Mouse (Mus musculus) midbrain, postnatal 0 days (tissue): ENCODE measurements around the gene Rrp12. TPM values are rescaled to one million over a fixed set of nuclear protein-coding genes. Genes with fewer than 3 reads are reported as not detected.
"Not testable (repeated sequence)": the region's sequence is repeated elsewhere in the genome, so short reads cannot be mapped to it uniquely, and the experiment has no call there.

Experiments
- ATAC-seq: fragments of 200-750 bp; cut with Nextera tagmentation; 2 replicates; pipeline ENCODE4 v1.8.0; 2017; ENCODE audit warnings: moderate number of reproducible peaks, mild to moderate bottlenecking, moderate TSS enrichment, moderate library complexity; ENCODE audit not compliant: low FRiP score
- DNase-seq: peaks from one replicate; pipeline ENCODE4 v3.0.0-alpha.2; 2015; ENCODE audit warnings: low spot score
- H3K27ac ChIP-seq: fragments of 300-500 bp; sonication (generic); 2 replicates; pipeline ENCODE4 v1.5.1; 2014; ENCODE audit warnings: low read depth, mild to moderate bottlenecking, low read length, mixed read lengths
- H3K27me3 ChIP-seq: fragments of 300-500 bp; sonication (generic); 2 replicates; pipeline ENCODE4 v1.6.1; 2014; ENCODE audit warnings: low read length, control low read depth, mixed read lengths; ENCODE audit not compliant: insufficient read depth
- H3K36me3 ChIP-seq: fragments of 300-500 bp; sonication (generic); 2 replicates; pipeline ENCODE4 v1.6.1; 2014; ENCODE audit warnings: low read length, control low read depth, mixed read lengths; ENCODE audit not compliant: insufficient read depth
- H3K4me1 ChIP-seq: fragments of 300-500 bp; sonication (generic); 2 replicates; pipeline ENCODE4 v1.6.1; 2014; ENCODE audit warnings: mild to moderate bottlenecking, control low read depth, antibody characterized with exemption, low read length, mixed read lengths; ENCODE audit not compliant: insufficient read depth
- H3K4me2 ChIP-seq: fragments of 300-500 bp; sonication (generic); 2 replicates; pipeline ENCODE4 v1.6.1; 2014; ENCODE audit warnings: low read depth, mild to moderate bottlenecking, low read length, mixed read lengths; ENCODE audit not compliant: poor library complexity, severe bottlenecking
- H3K4me3 ChIP-seq: fragments of 300-500 bp; sonication (generic); 2 replicates; pipeline ENCODE4 v1.5.1; 2014; ENCODE audit warnings: low read depth, mild to moderate bottlenecking, low read length, moderate library complexity
- H3K9ac ChIP-seq: fragments of 300-500 bp; sonication (generic); replicated peaks from 2 replicates; pipeline ENCODE4 v1.6.1; 2014; ENCODE audit warnings: mild to moderate bottlenecking, low read length, moderate library complexity, mixed read lengths; ENCODE audit not compliant: poor library complexity, severe bottlenecking
- H3K9me3 ChIP-seq: fragments of 300-500 bp; sonication (generic); 2 replicates; pipeline ENCODE4 v1.6.1; 2016; ENCODE audit warnings: low read length, control low read depth
- CTCF ChIP-seq: IDR thresholded peaks from 2 replicates; pipeline ENCODE4 v1.5.1; 2016; ENCODE audit warnings: antibody characterized with exemption, mild to moderate bottlenecking
- WGBS: fragments of 180-500 bp; shearing (Covaris S2); extraction: QIAGEN DNeasy Blood & Tissue Kit; methylation state at CpG from one replicate; pipeline ENCODE4 v1.1.7; 2014; 5-methylcytosine and 5-hydroxymethylcytosine counted together
- polyA plus RNA-seq: library from polyadenylated mRNA; unstranded; fragments of >200 nt; fragmentation: Nextera tagmentation; extraction: Ambion mirVana; gene quantifications from 2 replicates; pipeline ENCODE4 v1.2.1, GENCODE M21; 2015
- total RNA-seq: library from RNA; depleted of rRNA; stranded (reverse); fragments of >200 nt; gene quantifications from 2 replicates; pipeline ENCODE4 v1.2.3, GENCODE M21; 2014

Rrp12 gene
- total and polyA plus RNA-seq, 2 experiments from 2014 or later = 13.9 to 20.6 TPM

DNA sequence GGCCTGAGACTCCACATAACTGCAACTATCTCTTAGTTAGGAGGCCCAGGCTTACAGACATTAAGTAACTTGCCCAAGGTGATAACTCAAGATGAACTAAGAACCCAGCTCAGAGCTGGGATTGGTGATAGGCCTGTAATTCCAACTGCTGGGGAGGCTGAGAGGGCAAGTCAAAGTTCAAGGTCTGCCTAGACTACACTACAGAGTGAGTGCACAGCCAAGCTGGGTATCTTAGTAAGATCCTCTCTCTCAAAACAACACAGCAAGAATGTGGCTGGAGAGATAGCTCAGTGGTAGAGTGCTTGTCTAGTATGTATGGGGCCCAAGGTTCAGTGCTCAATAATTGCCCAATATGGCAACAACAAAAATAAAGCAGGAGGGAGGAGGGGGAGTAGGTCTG, 7.8 kb downstream of the Rrp12 start:
- TF ChIP-seq CTCF = no peak
- DNase-seq = no peak
- no peak for ATAC-seq
- Histone ChIP-seq H3K9ac (no peak overlapping the region), H3K27me3 (no peaks in the 10 kb centered on the region), H3K4me2 (no peak overlapping the region), H3K36me3 (peaks cover 78% of the 10 kb centered on the region), H3K27ac (no peak overlapping the region), H3K9me3 (no peaks in the 10 kb centered on the region), H3K4me1 (no peaks in the 10 kb centered on the region), H3K4me3 (no peak overlapping the region)

GRCm38 (mm10) chr19:41883882-41884281, 12.1 kb downstream of the Rrp12 start:
- no peak overlapping the region for H3K27ac ChIP-seq
- no peak for TF ChIP-seq CTCF
- ATAC-seq = no peak
- DNase-seq = no peak
- H3K4me2 ChIP-seq = no peak overlapping the region
- no peaks in the 10 kb centered on the region for H3K27me3 ChIP-seq
- H3K4me1 ChIP-seq = no peaks in the 10 kb centered on the region
- WGBS = 95% methylated on average over 9 of the region's 9 CpGs
- peaks cover 78% of the 10 kb centered on the region for H3K36me3 ChIP-seq
- H3K4me3 ChIP-seq = no peak overlapping the region
- H3K9ac ChIP-seq = no peak overlapping the region
- no peaks in the 10 kb centered on the region for H3K9me3 ChIP-seq

- 95% methylated on average over 4 of the region's 4 CpGs for WGBS
These were observed 14.1 kb downstream of the Rrp12 start for GRCm38 (mm10) chr19:41881842-41882241.

DNA sequence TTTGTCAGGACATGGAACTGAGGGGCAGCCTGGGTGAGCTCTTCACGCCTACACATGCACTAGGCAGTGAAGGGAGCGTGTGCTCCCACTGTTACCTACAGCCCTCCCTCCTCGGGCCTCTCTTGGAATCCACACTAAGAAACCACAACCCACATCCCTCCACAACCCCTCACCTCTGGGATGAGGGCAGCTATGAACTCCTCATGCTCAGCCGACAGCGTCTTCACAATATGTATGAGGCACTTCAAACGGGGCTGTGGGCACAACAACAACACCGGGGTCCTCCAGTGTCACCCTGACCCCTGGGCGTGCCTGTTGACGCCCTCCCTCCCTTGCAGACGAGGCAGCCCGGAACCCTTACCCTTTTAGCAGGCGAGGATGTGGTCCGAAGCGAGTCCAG, 21.6 kb downstream of the Rrp12 start:
- Histone ChIP-seq H3K9me3 (no peaks in the 10 kb centered on the region), H3K9ac (no peak overlapping the region), H3K27me3 (no peaks in the 10 kb centered on the region), H3K27ac (no peak overlapping the region), H3K4me1 (no peaks in the 10 kb centered on the region), H3K36me3 (peaks cover 63% of the 10 kb centered on the region), H3K4me2 (no peak overlapping the region), H3K4me3 (no peak overlapping the region)
- WGBS = 96% methylated on average over 14 of the region's 14 CpGs
- no peak for TF ChIP-seq CTCF
- DNase-seq (no peak), ATAC-seq (no peak)

More at GRCm38 (mm10) chr19:41881842-41882241, 14.1 kb downstream of the Rrp12 start:
- Histone ChIP-seq H3K27me3 (no peaks in the 10 kb centered on the region), H3K9me3 (no peaks in the 10 kb centered on the region), H3K4me3 (no peak overlapping the region), H3K27ac (no peak overlapping the region), H3K4me1 (no peaks in the 10 kb centered on the region), H3K9ac (no peak overlapping the region), H3K36me3 (peaks cover 69% of the 10 kb centered on the region), H3K4me2 (no peak overlapping the region)
- TF ChIP-seq CTCF = no peak
- DNase-seq = no peak
- no peak for ATAC-seq

GRCm38 (mm10) chr19:41872285-41872684, 23.7 kb downstream of the Rrp12 start:
- Histone ChIP-seq H3K9me3 (no peaks in the 10 kb centered on the region), H3K4me2 (no peak overlapping the region), H3K4me3 (no peak overlapping the region), H3K9ac (no peak overlapping the region), H3K27me3 (no peaks in the 10 kb centered on the region), H3K4me1 (no peaks in the 10 kb centered on the region), H3K27ac (no peak overlapping the region), H3K36me3 (peaks cover 72% of the 10 kb centered on the region)
- DNase-seq (no peak), ATAC-seq (no peak)
- WGBS = 95% methylated on average over 2 of the region's 2 CpGs
- TF ChIP-seq CTCF = no peak

- not testable (repeated sequence) for ATAC-seq, H3K4me2 ChIP-seq, H3K4me3 ChIP-seq, H3K9me3 ChIP-seq, H3K4me1 ChIP-seq, H3K27me3 ChIP-seq, DNase-seq, H3K9ac ChIP-seq, H3K27ac ChIP-seq
- TF ChIP-seq CTCF = peak; percentile 29; the same call in 1 of the 2 replicates
- 66% methylated on average over 5 of the region's 5 CpGs for WGBS
- H3K36me3 ChIP-seq = peaks cover 78% of the 10 kb centered on the region
These were observed 26.0 kb downstream of the Rrp12 start for GRCm38 (mm10) chr19:41869946-41870345.
